Mouse (Mus musculus): ENCODE measurements around the gene Phf21a. TPM values are rescaled to one million over a fixed set of nuclear protein-coding genes. Genes with fewer than 3 reads are reported as not detected.

Gene Phf21a
- polyA plus RNA-seq, 1 experiment from 2014 or later = 35.4 TPM

DNA sequence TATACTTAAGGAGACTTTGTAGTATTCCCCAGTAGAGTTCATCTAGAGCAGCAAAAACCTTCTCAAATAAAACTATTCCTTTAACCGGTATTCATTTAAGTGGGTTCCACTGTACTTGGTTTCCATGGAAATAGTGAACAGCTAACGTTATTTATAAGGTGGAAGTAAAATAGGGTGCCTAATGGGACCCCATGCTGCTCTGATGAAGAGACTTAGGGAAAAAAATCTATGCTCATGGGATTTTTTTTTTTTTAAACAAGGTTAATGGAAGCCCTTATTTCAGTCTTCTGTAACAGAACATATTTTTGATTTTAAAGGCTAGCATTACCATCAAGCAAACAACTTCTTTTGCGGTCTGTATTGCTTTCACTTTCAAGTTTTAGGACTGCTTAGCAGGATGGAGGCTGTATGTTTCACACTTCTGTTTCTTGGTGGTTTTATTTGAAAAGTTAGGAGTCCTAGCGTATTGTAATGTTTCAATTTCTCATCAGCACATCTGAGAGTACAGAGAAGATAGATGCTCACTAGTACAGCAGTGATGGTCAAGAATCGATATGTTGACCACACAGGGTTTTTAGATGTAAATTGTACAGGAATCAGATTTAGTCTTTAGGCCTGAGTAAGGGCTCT, 112.2 kb downstream of the Phf21a start:
- no peaks in the 10 kb centered on the region for H3K27me3 ChIP-seq (ENCODE audit: control insufficient read depth, insufficient read depth, low read length)
- 74% methylated on average over 5 of the region's 5 CpGs for WGBS
- no peak overlapping the region for H3K4me3 ChIP-seq (replicated peaks; ENCODE audit: low read depth, low read length)
- no peak overlapping the region for H3K4me2 ChIP-seq (ENCODE audit: low read length)
- no peaks in the 10 kb centered on the region for H3K9me3 ChIP-seq (ENCODE audit: control insufficient read depth, low read length)
- no peak overlapping the region for H3K9ac ChIP-seq (replicated peaks; ENCODE audit: low read length)
- H3K36me3 ChIP-seq (ENCODE audit: control insufficient read depth, insufficient read depth, low read length) = no peaks in the 10 kb centered on the region
- ATAC-seq (ENCODE audit: low FRiP score, low TSS enrichment) (no peak), DNase-seq (no peak)
- H3K4me1 ChIP-seq (ENCODE audit: control insufficient read depth, insufficient read depth, low read length) = no peaks in the 10 kb centered on the region
- no peak overlapping the region for H3K27ac ChIP-seq (replicated peaks; ENCODE audit: low read depth, low read length)

DNA sequence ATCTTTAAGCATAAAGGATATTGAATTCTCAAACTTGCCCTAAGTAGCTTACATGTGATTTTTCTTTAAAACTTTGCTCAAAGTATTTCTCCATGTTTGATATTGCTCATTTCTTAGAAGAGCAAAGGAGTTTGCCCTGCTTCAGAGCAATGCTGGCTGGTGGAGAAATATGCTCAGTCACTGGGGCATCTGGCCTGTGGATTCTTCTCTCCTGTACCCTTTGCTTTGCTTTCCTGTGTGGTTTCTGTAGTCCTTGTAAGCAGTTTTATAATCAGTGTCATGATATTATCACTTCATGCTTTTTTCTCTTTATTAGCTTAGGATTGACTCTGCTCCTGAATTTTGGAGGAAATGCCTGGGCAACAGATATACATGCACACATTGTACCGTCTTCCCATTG, 117.5 kb downstream of the Phf21a start:
- no peak for ATAC-seq (ENCODE audit: low FRiP score, low TSS enrichment)
- Histone ChIP-seq H3K9ac (replicated peaks; ENCODE audit: low read length) (no peak overlapping the region), H3K36me3 (ENCODE audit: control insufficient read depth, insufficient read depth, low read length) (peaks cover 7% of the 10 kb centered on the region), H3K4me2 (ENCODE audit: low read length) (no peak overlapping the region), H3K4me1 (ENCODE audit: control insufficient read depth, insufficient read depth, low read length) (no peaks in the 10 kb centered on the region), H3K9me3 (ENCODE audit: control insufficient read depth, low read length) (no peaks in the 10 kb centered on the region), H3K27ac (replicated peaks; ENCODE audit: low read depth, low read length) (no peak overlapping the region), H3K4me3 (replicated peaks; ENCODE audit: low read depth, low read length) (no peak overlapping the region), H3K27me3 (ENCODE audit: control insufficient read depth, insufficient read depth, low read length) (no peaks in the 10 kb centered on the region)
- WGBS = 87% methylated on average over 1 of the region's 1 CpGs
- DNase-seq = no peak

DNA sequence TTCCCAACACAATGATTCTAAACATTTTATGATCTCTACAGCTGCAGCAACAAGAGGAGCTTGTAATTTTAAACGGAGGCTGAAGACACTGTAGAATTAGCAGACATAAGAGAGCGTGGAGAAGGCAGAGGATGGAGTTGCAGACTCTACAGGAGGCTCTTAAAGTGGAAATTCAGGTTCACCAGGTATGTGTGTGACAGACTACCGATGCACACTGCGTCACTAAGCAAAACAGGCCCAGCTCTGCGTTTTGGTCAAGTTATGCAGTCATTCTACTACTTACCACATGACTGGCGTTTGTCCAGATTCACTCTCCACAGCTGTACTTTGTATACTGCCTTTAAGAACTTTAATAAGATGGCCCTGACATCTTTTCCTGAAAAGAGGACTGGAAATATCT, 128.5 kb downstream of the Phf21a start:
- DNase-seq (no peak), ATAC-seq (ENCODE audit: low FRiP score, low TSS enrichment) (no peak)
- no peak overlapping the region for H3K4me3 ChIP-seq (replicated peaks; ENCODE audit: low read depth, low read length)
- H3K27me3 ChIP-seq (ENCODE audit: control insufficient read depth, insufficient read depth, low read length) = no peaks in the 10 kb centered on the region
- no peak overlapping the region for H3K9ac ChIP-seq (replicated peaks; ENCODE audit: low read length)
- WGBS = 94% methylated on average over 6 of the region's 6 CpGs
- H3K27ac ChIP-seq (replicated peaks; ENCODE audit: low read depth, low read length) = no peak overlapping the region
- no peak overlapping the region for H3K4me2 ChIP-seq (ENCODE audit: low read length)
- H3K9me3 ChIP-seq (ENCODE audit: control insufficient read depth, low read length) = no peaks in the 10 kb centered on the region
- H3K36me3 ChIP-seq (ENCODE audit: control insufficient read depth, insufficient read depth, low read length) = peaks cover 27% of the 10 kb centered on the region
- H3K4me1 ChIP-seq (ENCODE audit: control insufficient read depth, insufficient read depth, low read length) = no peaks in the 10 kb centered on the region

DNA sequence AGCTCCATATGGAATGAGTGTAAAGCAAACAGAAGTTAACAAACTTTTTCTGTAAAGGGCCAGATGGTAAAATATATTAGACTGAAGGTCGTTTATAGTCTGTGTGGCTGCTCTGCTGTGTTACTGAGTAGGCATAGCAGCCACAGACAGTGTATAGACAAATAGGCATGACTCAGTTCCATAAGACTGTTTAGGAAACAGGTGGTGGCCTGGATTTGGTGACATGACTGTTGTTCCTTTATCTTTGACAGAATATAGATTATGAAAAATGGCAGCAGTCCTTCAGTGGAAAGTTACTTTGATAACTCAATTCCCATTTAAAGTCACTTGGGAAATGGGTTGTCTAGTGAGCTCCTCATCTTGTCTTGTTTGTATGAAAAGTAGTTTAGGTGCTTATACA, 132.7 kb downstream of the Phf21a start:
- ATAC-seq (ENCODE audit: low FRiP score, low TSS enrichment) = no peak
- 80% methylated on average over 1 of the region's 1 CpGs for WGBS
- Histone ChIP-seq H3K27me3 (ENCODE audit: control insufficient read depth, insufficient read depth, low read length) (no peaks in the 10 kb centered on the region), H3K9me3 (ENCODE audit: control insufficient read depth, low read length) (no peaks in the 10 kb centered on the region), H3K4me3 (replicated peaks; ENCODE audit: low read depth, low read length) (no peak overlapping the region), H3K4me2 (ENCODE audit: low read length) (no peak overlapping the region), H3K36me3 (ENCODE audit: control insufficient read depth, insufficient read depth, low read length) (peaks cover 27% of the 10 kb centered on the region), H3K4me1 (ENCODE audit: control insufficient read depth, insufficient read depth, low read length) (no peaks in the 10 kb centered on the region), H3K9ac (replicated peaks; ENCODE audit: low read length) (no peak overlapping the region), H3K27ac (replicated peaks; ENCODE audit: low read depth, low read length) (no peak overlapping the region)
- DNase-seq = no peak

DNA sequence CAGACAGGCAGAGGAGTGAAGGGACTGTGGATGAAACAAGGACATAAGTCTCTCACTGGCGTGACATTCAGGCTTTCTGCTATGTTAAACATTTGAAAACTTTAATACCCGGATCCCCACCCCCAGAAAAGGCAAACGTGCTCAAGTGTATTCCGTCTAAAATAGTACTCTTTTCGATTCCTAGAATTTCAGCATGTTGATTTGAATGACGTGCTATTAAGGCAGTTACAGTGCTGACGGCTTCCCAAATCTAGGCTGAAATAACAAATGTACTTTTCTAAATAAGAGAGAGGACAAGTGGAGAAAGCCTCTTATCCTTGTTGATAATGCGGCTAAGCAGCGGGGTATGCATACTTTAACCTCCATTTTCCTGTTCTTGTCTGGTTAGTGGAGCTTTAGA, 137.1 kb downstream of the Phf21a start:
- no peak overlapping the region for H3K4me3 ChIP-seq (replicated peaks; ENCODE audit: low read depth, low read length)
- no peaks in the 10 kb centered on the region for H3K4me1 ChIP-seq (ENCODE audit: control insufficient read depth, insufficient read depth, low read length)
- no peaks in the 10 kb centered on the region for H3K9me3 ChIP-seq (ENCODE audit: control insufficient read depth, low read length)
- H3K27me3 ChIP-seq (ENCODE audit: control insufficient read depth, insufficient read depth, low read length) = no peaks in the 10 kb centered on the region
- DNase-seq = no peak
- H3K27ac ChIP-seq (replicated peaks; ENCODE audit: low read depth, low read length) = no peak overlapping the region
- WGBS = 95% methylated on average over 9 of the region's 9 CpGs
- no peak overlapping the region for H3K9ac ChIP-seq (replicated peaks; ENCODE audit: low read length)
- no peak for ATAC-seq (ENCODE audit: low FRiP score, low TSS enrichment)
- no peak overlapping the region for H3K4me2 ChIP-seq (ENCODE audit: low read length)
- H3K36me3 ChIP-seq (ENCODE audit: control insufficient read depth, insufficient read depth, low read length) = peaks cover 45% of the 10 kb centered on the region

DNA sequence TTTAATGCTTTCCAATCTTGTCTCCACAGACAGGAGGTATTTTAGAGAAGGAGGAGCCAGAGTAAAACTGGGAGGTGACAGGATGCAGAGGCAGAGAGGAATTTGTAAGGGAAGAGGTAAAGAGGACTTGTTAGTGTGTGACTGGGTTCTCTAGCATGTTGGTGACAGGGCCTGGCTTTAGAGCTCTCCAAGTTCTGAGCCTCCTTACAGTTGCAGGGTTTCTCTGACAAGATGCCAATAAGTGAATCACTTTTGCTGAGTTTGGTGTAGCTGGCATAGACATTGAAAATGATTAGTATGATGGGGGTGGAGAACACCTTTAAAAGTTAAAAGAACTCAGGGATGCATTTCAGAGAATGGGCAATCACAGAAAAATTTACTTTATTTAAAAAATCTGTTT, 138.8 kb downstream of the Phf21a start:
- no peaks in the 10 kb centered on the region for H3K4me1 ChIP-seq (ENCODE audit: control insufficient read depth, insufficient read depth, low read length)
- ATAC-seq (ENCODE audit: low FRiP score, low TSS enrichment) (no peak), DNase-seq (no peak)
- H3K9me3 ChIP-seq (ENCODE audit: control insufficient read depth, low read length) = no peaks in the 10 kb centered on the region
- H3K4me3 ChIP-seq (replicated peaks; ENCODE audit: low read depth, low read length) = no peak overlapping the region
- H3K4me2 ChIP-seq (ENCODE audit: low read length) = no peak overlapping the region
- H3K9ac ChIP-seq (replicated peaks; ENCODE audit: low read length) = no peak overlapping the region
- no peaks in the 10 kb centered on the region for H3K27me3 ChIP-seq (ENCODE audit: control insufficient read depth, insufficient read depth, low read length)
- H3K36me3 ChIP-seq (ENCODE audit: control insufficient read depth, insufficient read depth, low read length) = peaks cover 53% of the 10 kb centered on the region
- H3K27ac ChIP-seq (replicated peaks; ENCODE audit: low read depth, low read length) = no peak overlapping the region

DNA sequence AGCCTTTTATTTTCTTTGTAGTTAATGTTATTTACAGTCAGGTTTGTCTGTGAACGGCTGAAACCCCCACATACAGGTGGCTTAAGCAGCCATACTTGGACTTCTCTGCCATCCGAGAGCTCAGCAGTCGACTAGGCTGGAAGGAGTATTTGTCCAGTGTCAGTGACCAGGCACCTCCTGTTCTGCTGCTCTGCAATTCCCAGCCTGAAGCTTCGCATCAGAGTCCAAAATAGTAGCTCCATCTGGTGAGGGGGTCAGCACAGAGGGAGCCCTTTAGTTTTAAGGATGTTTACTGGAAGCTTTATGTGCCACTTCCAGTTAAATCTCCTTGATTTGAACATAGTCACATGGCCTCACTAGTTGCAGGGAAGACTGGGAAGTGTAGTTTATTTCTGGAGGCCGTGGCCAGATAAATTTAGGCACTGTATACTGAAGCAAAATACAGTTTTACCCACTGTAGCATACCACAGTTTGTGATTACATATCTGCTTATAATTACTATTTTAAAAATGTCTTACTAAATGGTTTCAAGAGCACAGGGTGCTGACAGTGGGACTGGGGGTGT, 141.9 kb downstream of the Phf21a start:
- H3K36me3 ChIP-seq (ENCODE audit: control insufficient read depth, insufficient read depth, low read length) = peaks cover 58% of the 10 kb centered on the region
- H3K27me3 ChIP-seq (ENCODE audit: control insufficient read depth, insufficient read depth, low read length) = no peaks in the 10 kb centered on the region
- DNase-seq = no peak
- H3K4me3 ChIP-seq (replicated peaks; ENCODE audit: low read depth, low read length) = no peak overlapping the region
- 94% methylated on average over 5 of the region's 5 CpGs for WGBS
- no peak overlapping the region for H3K27ac ChIP-seq (replicated peaks; ENCODE audit: low read depth, low read length)
- no peak overlapping the region for H3K4me2 ChIP-seq (ENCODE audit: low read length)
- ATAC-seq (ENCODE audit: low FRiP score, low TSS enrichment) = no peak
- H3K9ac ChIP-seq (replicated peaks; ENCODE audit: low read length) = no peak overlapping the region
- H3K9me3 ChIP-seq (ENCODE audit: control insufficient read depth, low read length) = no peaks in the 10 kb centered on the region
- no peaks in the 10 kb centered on the region for H3K4me1 ChIP-seq (ENCODE audit: control insufficient read depth, insufficient read depth, low read length)

DNA sequence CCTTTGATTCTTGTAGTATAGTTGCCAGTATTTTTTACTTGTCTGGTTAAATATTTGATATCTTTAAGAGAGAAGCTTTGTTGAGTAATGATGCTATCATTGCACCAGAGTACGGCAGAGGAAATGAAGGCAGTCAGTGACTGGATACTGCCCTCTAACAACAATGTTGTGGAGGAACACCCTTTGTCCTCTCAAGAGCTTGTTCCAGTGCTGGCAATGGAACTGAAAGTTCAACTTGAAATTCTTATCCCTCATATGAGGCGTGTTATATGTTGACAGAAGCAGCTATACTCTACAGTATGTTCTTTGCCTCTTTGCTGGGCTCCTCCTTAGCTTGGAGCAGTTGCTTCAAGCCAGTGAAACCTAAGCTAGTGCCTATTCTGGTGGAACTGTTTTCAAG, 147.4 kb downstream of the Phf21a start:
- no peak overlapping the region for H3K4me3 ChIP-seq (replicated peaks; ENCODE audit: low read depth, low read length)
- ATAC-seq (ENCODE audit: low FRiP score, low TSS enrichment) (no peak), DNase-seq (no peak)
- peaks cover 30% of the 10 kb centered on the region for H3K36me3 ChIP-seq (ENCODE audit: control insufficient read depth, insufficient read depth, low read length)
- no peaks in the 10 kb centered on the region for H3K9me3 ChIP-seq (ENCODE audit: control insufficient read depth, low read length)
- no peak overlapping the region for H3K27ac ChIP-seq (replicated peaks; ENCODE audit: low read depth, low read length)
- no peak overlapping the region for H3K4me2 ChIP-seq (ENCODE audit: low read length)
- no peak overlapping the region for H3K9ac ChIP-seq (replicated peaks; ENCODE audit: low read length)
- 91% methylated on average over 2 of the region's 2 CpGs for WGBS
- H3K27me3 ChIP-seq (ENCODE audit: control insufficient read depth, insufficient read depth, low read length) = no peaks in the 10 kb centered on the region
- H3K4me1 ChIP-seq (ENCODE audit: control insufficient read depth, insufficient read depth, low read length) = no peaks in the 10 kb centered on the region

DNA sequence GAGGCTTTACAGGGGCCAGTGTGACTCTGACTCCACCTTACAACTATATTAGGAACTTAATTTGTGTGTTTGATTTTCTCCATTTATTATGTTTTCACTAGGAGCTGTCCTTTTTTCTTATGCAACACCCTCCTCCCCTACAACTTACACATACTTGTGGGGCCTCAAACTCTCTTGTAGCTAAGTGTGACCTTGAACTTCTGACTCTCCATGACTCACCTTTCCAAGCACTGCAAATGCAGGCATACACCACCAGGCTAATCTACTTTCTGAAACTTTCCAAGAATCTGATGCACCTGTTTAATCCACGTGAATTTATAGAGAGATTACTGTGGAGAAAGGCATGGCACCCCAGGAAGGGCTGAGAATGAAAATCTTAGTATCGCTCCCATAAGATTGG, 147.9 kb downstream of the Phf21a start:
- H3K9ac ChIP-seq (replicated peaks; ENCODE audit: low read length) = no peak overlapping the region
- ATAC-seq (ENCODE audit: low FRiP score, low TSS enrichment) (no peak), DNase-seq (no peak)
- no peaks in the 10 kb centered on the region for H3K27me3 ChIP-seq (ENCODE audit: control insufficient read depth, insufficient read depth, low read length)
- no peak overlapping the region for H3K4me2 ChIP-seq (ENCODE audit: low read length)
- WGBS = 95% methylated on average over 2 of the region's 2 CpGs
- no peak overlapping the region for H3K27ac ChIP-seq (replicated peaks; ENCODE audit: low read depth, low read length)
- H3K9me3 ChIP-seq (ENCODE audit: control insufficient read depth, low read length) = no peaks in the 10 kb centered on the region
- no peak overlapping the region for H3K4me3 ChIP-seq (replicated peaks; ENCODE audit: low read depth, low read length)
- peaks cover 30% of the 10 kb centered on the region for H3K36me3 ChIP-seq (ENCODE audit: control insufficient read depth, insufficient read depth, low read length)
- H3K4me1 ChIP-seq (ENCODE audit: control insufficient read depth, insufficient read depth, low read length) = no peaks in the 10 kb centered on the region
